Mouse (Mus musculus) small intestine, adult 2 months (tissue): ENCODE data around the gene Mst1r.

Source experiments
- CTCF ChIP-seq: fragments of 200-500 bp; IDR thresholded peaks from 2 replicates; pipeline ENCODE4 v1.5.1; 2012; ENCODE audit warnings: low read depth, mild to moderate bottlenecking, control low read depth, inconsistent platforms, low read length, moderate library complexity, mixed read lengths; ENCODE audit not compliant: insufficient replicate concordance, insufficient read length; ENCODE audit errors: extremely low read depth
- POLR2A ChIP-seq: fragments of 200-500 bp; IDR thresholded peaks from 2 replicates; pipeline ENCODE4 v1.6.1; 2012; ENCODE audit warnings: low read depth, mild to moderate bottlenecking, control low read depth, inconsistent platforms, low read length, moderate library complexity

- TF ChIP-seq POLR2A (no peak), CTCF (no peak)
These were observed 56.2 kb downstream of the Mst1r start for GRCm38 (mm10) chr9:107962916-107963315.
